Mouse (Mus musculus): ENCODE data around the gene Pcca.

Gene Pcca

DNA sequence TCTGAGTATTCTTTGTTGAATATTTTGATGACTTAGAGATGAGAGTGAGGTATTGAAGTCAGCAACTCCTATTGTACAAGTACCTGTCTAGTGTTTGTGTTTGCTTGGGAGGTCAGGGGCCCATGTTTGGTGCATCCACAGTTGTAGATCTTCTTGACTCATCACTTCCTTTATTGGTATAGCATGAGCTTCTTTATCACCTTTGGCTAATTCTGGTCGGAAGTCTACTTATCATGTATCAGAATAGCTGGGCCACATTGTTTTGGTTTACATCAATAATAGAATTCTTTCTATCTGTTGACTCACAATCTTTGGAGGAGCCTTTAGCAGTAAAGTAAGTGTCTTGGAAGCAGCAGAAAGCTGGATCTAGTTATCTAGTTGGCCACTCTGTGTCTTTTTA lies 108.3 kb downstream of the Pcca start:
- DNase-seq (ENCODE audit: low spot score in 2 of 2) = no peak

DNA sequence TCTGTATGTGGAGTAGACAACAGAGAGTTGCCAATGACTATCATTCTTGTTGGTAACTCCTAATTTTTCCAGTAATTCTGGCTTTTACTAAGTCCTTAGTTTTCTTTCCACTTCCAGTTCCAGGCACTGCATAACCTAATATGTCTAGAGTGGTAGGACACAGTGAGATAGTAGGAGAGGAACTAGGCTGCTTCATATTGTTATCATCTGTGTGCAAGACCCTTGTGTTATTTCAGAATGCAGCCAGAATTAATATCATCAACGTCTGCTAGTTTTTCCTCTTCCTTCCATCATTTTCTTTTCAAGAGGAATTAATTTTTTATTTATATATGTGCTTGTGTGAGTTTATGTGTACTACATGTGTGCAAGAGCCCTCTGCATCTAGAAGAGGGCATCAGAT lies 114.1 kb downstream of the Pcca start:
- no peak for DNase-seq (ENCODE audit: low spot score in 2 of 2)

GRCm38 (mm10) chr14:122649336-122649950 lies 115.3 kb downstream of the Pcca start:
- no peak for DNase-seq (ENCODE audit: low spot score in 2 of 2)

DNA sequence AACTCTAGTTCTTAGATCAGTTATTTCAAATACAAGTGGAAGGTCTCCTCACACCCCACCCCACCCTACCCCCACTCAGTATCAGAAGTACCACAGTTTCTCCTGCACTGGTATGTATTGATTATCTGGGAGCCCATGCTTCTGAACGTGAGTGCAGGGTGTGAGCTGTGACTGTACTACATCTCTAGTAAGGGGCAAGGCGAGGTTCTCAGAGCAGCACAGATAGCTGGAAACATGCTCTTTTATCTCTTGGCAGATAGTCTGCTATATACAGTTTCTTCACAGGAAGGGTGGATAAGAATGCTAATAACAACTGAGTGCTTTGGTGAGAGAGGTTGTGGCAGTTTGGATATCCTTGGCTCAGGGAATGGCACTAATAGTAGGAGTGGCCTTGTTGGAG lies 117.6 kb downstream of the Pcca start:
- DNase-seq (ENCODE audit: low spot score in 2 of 2) = no peak

- DNase-seq (ENCODE audit: low spot score in 2 of 2) = no peak
Measured at GRCm38 (mm10) chr14:122675661-122676060, 141.5 kb downstream of the Pcca start.

DNA sequence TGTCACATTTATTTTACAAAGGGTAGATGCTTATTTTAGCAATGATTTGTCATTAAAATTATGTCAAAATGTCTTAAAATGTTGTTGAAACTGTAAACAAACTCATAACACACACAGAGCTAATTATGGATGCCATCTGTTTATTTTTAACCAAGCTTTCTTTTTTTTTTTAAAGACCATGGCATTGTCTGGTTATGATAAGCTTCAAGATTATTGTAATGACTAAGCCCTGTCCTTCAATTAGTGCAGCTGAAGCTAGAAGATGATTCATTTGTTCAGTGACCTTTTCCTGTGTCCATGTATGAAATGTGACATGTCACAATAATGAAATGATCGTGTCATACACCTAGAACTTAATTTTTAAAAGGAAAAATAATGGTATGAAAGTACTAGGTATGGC lies 149.5 kb downstream of the Pcca start:
- no peak for DNase-seq (ENCODE audit: low spot score in 2 of 2)

GRCm38 (mm10) chr14:122684250-122684649 lies 150.1 kb downstream of the Pcca start:
- DNase-seq (ENCODE audit: low spot score in 2 of 2) = no peak

- no peak for DNase-seq (ENCODE audit: low spot score in 2 of 2)
Measured at GRCm38 (mm10) chr14:122684811-122685210, 150.7 kb downstream of the Pcca start.

GRCm38 (mm10) chr14:122687398-122687797 lies 153.3 kb downstream of the Pcca start:
- DNase-seq (ENCODE audit: low spot score in 2 of 2) = no peak

DNA sequence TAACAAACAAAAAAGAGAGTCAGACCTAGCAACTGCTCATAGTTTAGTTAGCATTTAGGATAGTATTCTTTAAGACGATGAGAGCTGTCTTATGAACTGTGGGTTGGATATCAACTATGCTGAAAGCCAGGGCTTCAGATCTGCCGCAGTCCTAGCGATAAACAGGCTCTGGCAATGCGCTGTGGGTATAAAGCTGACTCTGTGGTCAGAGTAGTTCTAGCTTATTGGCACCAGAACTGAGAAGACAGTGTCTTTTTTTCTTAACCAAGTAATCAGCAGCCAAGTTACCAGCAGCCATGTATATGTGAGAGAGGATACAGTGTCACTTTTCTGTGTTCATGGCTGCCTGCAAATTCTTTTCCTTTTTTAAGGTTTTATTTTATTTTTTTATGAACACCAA lies 154.3 kb downstream of the Pcca start:
- DNase-seq (ENCODE audit: low spot score in 2 of 2) = no peak

GRCm38 (mm10) chr14:122689136-122689815 lies 155.2 kb downstream of the Pcca start:
- DNase-seq (ENCODE audit: low spot score in 2 of 2) = no peak

- no peak for DNase-seq (ENCODE audit: low spot score in 2 of 2)
Measured at GRCm38 (mm10) chr14:122691555-122691954, 157.4 kb downstream of the Pcca start.

- DNase-seq (ENCODE audit: low spot score in 2 of 2) = no peak
Measured at GRCm38 (mm10) chr14:122700333-122700732, 166.2 kb downstream of the Pcca start.

GRCm38 (mm10) chr14:122713793-122714192 lies 179.7 kb downstream of the Pcca start:
- DNase-seq (ENCODE audit: low spot score in 2 of 2) = no peak

DNA sequence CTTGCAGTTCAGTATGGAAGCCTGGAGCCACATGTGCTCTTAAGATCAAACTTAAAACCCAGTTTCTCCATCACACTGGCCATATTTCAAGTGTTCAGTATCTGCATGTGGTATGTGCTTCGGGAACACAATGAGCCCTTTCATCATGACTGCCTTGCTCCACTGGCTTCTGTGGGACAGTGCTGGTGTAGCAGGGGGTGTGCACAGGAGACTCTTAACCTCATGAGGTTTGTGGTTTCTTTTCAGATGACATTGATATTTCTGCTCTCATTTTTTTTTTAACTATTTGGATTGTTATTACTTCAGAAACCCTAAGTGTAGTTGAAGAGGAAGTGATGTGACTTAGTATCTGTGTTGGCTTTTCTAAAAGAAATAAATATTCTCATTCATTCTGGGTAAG lies 180.8 kb downstream of the Pcca start:
- DNase-seq (ENCODE audit: low spot score in 2 of 2) = no peak

- DNase-seq (ENCODE audit: low spot score in 2 of 2) = no peak
Measured at GRCm38 (mm10) chr14:122716057-122716456, 181.9 kb downstream of the Pcca start.

DNA sequence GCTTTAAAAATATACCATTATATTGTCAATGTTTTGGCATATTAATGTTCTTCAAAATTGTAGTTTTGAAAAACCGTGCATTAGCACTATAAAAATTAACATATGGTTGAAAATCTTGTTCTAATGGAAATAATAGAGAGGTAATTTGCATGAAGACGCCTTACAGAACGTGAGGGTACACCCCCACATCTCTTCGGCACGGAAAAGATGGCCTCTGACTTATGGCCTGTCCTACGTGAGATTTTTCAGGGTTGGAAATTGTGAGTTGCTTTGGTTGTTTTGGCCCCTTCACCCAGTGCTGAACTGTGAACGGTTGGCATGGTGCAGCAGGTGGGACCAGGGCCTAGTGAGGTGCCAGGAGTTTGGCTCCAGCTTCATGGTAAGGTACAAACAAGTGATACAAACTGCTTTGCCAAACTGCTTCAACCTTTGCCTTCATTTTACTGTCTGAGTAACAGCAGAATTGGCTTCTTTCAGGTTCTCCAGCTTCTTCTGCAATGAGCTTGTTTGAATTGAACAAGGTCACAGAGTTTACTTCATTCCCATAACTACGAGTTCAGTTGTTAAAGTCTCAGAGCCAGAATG lies 185.5 kb downstream of the Pcca start:
- DNase-seq (ENCODE audit: low spot score in 2 of 2) = no peak

GRCm38 (mm10) chr14:122720989-122721388 lies 186.9 kb downstream of the Pcca start:
- no peak for DNase-seq (ENCODE audit: low spot score in 2 of 2)

GRCm38 (mm10) chr14:122721750-122722149 lies 187.6 kb downstream of the Pcca start:
- DNase-seq (ENCODE audit: low spot score in 2 of 2) = no peak

DNA sequence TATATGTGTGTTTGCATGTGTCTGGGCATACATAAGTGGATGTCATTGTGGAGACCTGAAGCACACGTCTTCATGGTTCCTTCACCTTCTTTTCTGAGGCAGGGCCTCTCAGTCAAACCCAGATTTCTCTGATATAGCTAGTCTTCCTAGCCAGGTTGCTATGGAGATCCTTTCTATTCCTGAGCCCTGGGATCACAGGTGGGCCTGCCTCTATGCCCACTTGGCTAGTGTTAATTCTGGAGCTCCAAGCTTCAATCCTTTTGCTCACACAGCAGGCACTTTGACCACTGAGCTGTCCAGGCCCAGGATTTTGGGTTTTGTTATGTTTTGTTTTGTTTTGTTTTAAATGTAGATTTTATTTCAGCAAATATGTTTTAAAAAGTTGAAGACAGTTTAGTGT lies 192.3 kb downstream of the Pcca start:
- no peak for DNase-seq (ENCODE audit: low spot score in 2 of 2)

DNA sequence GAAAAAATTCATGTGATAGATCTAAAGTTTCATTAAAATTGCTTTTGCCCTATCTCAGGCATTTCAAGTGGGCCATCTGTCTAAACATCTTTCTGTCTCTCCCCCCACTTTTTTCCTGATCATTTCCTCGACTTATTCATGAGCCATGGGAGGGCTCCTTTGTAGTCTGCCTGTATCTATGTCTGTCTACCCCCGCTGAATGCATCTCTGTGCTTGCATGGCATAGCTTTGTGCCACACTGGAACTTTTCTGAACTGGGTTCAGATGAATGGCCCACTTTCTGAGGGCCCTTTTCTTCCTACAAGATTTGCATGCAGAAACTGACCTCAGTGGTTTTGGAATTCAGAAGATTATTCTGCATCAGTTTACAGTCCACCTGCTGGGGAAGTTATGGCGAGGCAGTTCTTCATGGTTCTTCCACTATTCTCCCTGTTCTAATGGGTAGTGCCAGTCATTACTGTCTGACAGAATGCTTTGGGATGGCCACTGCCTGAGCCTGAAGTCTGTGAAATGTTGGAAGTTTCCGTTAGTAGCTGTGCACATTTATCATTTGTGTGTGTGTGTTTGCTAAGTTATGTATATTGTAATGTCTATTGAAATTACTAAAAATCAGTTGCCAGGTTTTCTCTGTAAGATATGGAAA lies 195.4 kb downstream of the Pcca start:
- no peak for DNase-seq (ENCODE audit: low spot score in 2 of 2)

GRCm38 (mm10) chr14:122730921-122731551 lies 196.9 kb downstream of the Pcca start:
- DNase-seq (ENCODE audit: low spot score in 2 of 2) = no peak

All from urinary bladder, adult 18-20 months (tissue).